Mouse (Mus musculus): Measurements from ENCODE around the gene Rtn1.

DNA sequence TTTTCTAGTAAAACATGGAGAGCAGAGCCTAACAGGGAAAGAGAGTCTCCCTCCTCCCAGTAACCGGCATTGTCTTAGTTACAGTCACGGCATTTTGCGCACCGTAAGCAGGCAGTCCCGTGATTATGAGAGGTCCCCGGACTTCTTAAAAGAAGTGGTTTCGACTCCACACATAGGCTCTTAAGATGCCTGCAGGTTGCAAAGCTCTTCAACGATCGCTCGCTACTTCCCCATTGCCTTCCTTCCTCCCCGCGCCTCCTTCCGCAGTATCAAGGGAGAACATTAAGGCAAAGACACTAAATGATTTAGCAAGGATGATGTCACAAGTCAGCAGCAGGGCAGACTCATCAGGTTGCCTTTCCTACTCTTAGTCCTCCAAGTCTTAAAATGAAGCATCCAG, 72.8 kb downstream of the Rtn1 start:
- TF ChIP-seq CTCF (IDR thresholded peaks at IDR 0.05; ENCODE audit: low read depth, low read length) (no peak), GATA1 (IDR thresholded peaks at IDR 0.05; ENCODE audit: borderline replicate concordance, low read length) (no peak), TAL1 (conservative IDR thresholded peaks at IDR 0.05; ENCODE audit: low read depth, low read length) (no peak)
